Mouse (Mus musculus) heart, postnatal 36 days (tissue): Measurements from ENCODE around the gene Sox18. TPM values are rescaled to one million over a fixed set of nuclear protein-coding genes. Genes with fewer than 3 reads are reported as not detected.

Source experiments
- DNase-seq, 2 experiments: peaks; one replicate each; pipeline ENCODE4 v3.0.0; 2021 to 2022
- intact Hi-C: fragments of 180-260 bp; cut with DNase I; formaldehyde crosslinking; loops from one replicate; pipeline ENCODE4 v1.15.1; 2025
- total RNA-seq, 2 experiments: library from RNA; stranded (reverse); gene quantifications; 2 replicates each; pipeline ENCODE4 v1.2.3; 2021

The Sox18 gene
- 10 to 100 TPM; 34.4 to 64.4 TPM for total RNA-seq

- DNase-seq: peak; percentile 82 to 85
- intact Hi-C loops: loop anchor here (5.0 kb wide), 1 partner anchor 209 kb away; no protein-coding TSS in a partner anchor
Measured at GRCm38 (mm10) chr2:181671326-181671725, at the start of gene Sox18. TSS of gene Sox18 (minus strand) at chr2:181671640.

- intact Hi-C loops: no loop called here
- no peak for DNase-seq
Measured at GRCm38 (mm10) chr2:181721200-181721599, 49.8 kb upstream of the Sox18 start.

- no peak for DNase-seq
- intact Hi-C loops: no loop called here
Measured at GRCm38 (mm10) chr2:181720061-181720460, 48.6 kb upstream of the Sox18 start.

GRCm38 (mm10) chr2:181716991-181717390 lies 45.6 kb upstream of the Sox18 start:
- intact Hi-C loops: no loop called here
- DNase-seq: no peak

- intact Hi-C loops: no loop called here
- no peak for DNase-seq
Measured at GRCm38 (mm10) chr2:181715382-181715781, 43.9 kb upstream of the Sox18 start.

- intact Hi-C loops: no loop called here
- no peak for DNase-seq
Measured at GRCm38 (mm10) chr2:181714903-181715326, 43.5 kb upstream of the Sox18 start, which contains the start of gene Oprl1. TSS of gene Oprl1 (plus strand) at chr2:181715016.

- intact Hi-C loops: no loop called here
- DNase-seq: no peak
Measured at GRCm38 (mm10) chr2:181713749-181714148, 42.3 kb upstream of the Sox18 start.

- no peak for DNase-seq
- intact Hi-C loops: loop anchor here (1.0 to 2.0 kb wide), 2 partner anchors 26 to 48 kb away; partner anchors contain the start of gene Tcea2
Measured at GRCm38 (mm10) chr2:181706668-181707067, 35.2 kb upstream of the Sox18 start.

- intact Hi-C loops: no loop called here
- no peak for DNase-seq
Measured at GRCm38 (mm10) chr2:181698241-181698640, 26.8 kb upstream of the Sox18 start, which contains the start of gene Lkaaear1. TSS of gene Lkaaear1 (minus strand) at chr2:181698442.

- intact Hi-C loops: no loop called here
- no peak for DNase-seq
Measured at GRCm38 (mm10) chr2:181696801-181697420, 25.5 kb upstream of the Sox18 start.

GRCm38 (mm10) chr2:181695776-181696175 lies 24.3 kb upstream of the Sox18 start:
- no peak for DNase-seq
- intact Hi-C loops: no loop called here

- no peak for DNase-seq
- intact Hi-C loops: no loop called here
Measured at GRCm38 (mm10) chr2:181694581-181694980, 23.1 kb upstream of the Sox18 start.

GRCm38 (mm10) chr2:181693339-181694280 lies 22.2 kb upstream of the Sox18 start, which contains the start of gene Rgs19:
TSS of gene Rgs19 (minus strand) at chr2:181693977.
- DNase-seq: peak; percentile 85 to 88
- intact Hi-C loops: loop anchor here (1.0 kb wide), 1 partner anchor 13 kb away; the partner anchor contains the start of gene Tcea2

GRCm38 (mm10) chr2:181692304-181692703 lies 20.9 kb upstream of the Sox18 start:
- intact Hi-C loops: no loop called here
- DNase-seq: no peak

- no peak for DNase-seq
- intact Hi-C loops: no loop called here
Measured at GRCm38 (mm10) chr2:181691571-181691970, 20.1 kb upstream of the Sox18 start.

- intact Hi-C loops: no loop called here
- no peak for DNase-seq
Measured at GRCm38 (mm10) chr2:181691083-181691482, 19.6 kb upstream of the Sox18 start.

- intact Hi-C loops: no loop called here
- DNase-seq: no peak
Measured at GRCm38 (mm10) chr2:181689466-181690160, 18.2 kb upstream of the Sox18 start.

GRCm38 (mm10) chr2:181687586-181687985 lies 16.1 kb upstream of the Sox18 start:
- DNase-seq: no peak
- intact Hi-C loops: no loop called here

- peak in 1 of 2 experiments; percentile 0 for DNase-seq
Measured at GRCm38 (mm10) chr2:181685686-181686085, 14.2 kb upstream of the Sox18 start.

GRCm38 (mm10) chr2:181684713-181685112 lies 13.3 kb upstream of the Sox18 start:
- peak in 1 of 2 experiments; percentile 1 for DNase-seq
- intact Hi-C loops: no loop called here

More at GRCm38 (mm10) chr2:181685686-181686085, 14.2 kb upstream of the Sox18 start:
- intact Hi-C loops: no loop called here

GRCm38 (mm10) chr2:181683381-181683780 lies 11.9 kb upstream of the Sox18 start:
- no peak for DNase-seq
- intact Hi-C loops: no loop called here
